Mouse (Mus musculus) G1E (cell line): ENCODE measurements around the gene Kcnip1.

Source experiments
- CTCF ChIP-seq: IDR thresholded peaks from 2 replicates; pipeline ENCODE4 v1.5.1; 2012; ENCODE audit warnings: low read depth, low read length, inconsistent platforms, mixed read lengths
- GATA2 ChIP-seq: IDR thresholded peaks from 2 replicates; pipeline ENCODE4 v1.6.1; 2012; ENCODE audit warnings: low read depth, low read length, inconsistent platforms, borderline replicate concordance
- POLR2AphosphoS5 ChIP-seq: IDR thresholded peaks from 2 replicates; pipeline ENCODE4 v1.6.1; 2012; ENCODE audit warnings: low read depth, low read length, inconsistent platforms; ENCODE audit not compliant: insufficient replicate concordance
- TAL1 ChIP-seq: conservative IDR thresholded peaks from 2 replicates; pipeline ENCODE4 v1.6.1; 2012; ENCODE audit warnings: low read depth, low read length, inconsistent platforms, mixed read lengths

DNA sequence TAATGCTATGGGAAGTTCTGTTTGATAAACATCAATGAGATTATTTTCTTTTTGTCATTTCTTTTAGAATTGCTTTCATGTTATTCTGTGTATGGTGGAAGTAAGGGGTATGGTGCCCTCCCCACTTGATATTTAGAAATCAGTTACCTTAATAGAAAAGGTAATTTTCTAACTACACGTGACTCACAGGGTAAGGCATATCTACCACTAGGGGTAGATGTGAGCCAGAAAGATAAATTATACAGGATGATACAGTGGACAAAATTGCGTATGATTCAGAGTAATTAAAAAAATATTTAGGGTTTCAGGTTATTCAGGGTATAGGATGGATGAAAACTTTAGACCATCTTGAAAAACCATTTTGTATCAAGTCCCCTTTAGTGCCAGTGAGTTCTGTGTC lies 343.6 kb downstream of the Kcnip1 start:
- no peak for TF ChIP-seq CTCF
- TF ChIP-seq POLR2AphosphoS5 = no peak
- no peak for TF ChIP-seq TAL1
- no peak for TF ChIP-seq GATA2
